Mouse (Mus musculus): Measurements from ENCODE around the gene Rasal2. TPM values are rescaled to one million over a fixed set of nuclear protein-coding genes. Genes with fewer than 3 reads are reported as not detected.

Rasal2 gene
- total and polyA plus RNA-seq, 3 experiments: 1.5 to 2.6 (median 1.7) TPM

DNA sequence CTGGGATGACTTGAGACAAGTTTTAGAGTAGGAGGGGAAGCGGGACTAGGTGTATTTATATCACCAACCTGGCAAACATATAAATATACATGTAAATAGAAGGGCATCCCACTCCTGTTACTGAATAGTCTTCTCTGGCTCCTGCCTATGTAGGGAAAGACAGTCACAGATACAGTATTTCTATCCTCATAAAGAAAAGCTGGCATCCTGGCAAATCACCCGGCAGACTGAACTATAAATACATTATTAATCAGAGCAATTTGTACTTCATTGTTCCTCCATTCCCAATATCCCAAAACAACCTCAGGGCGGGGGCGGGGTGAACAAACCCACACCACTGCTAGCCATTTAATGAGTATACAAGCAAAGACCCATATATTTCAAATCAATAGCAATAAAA, 26.7 kb upstream of the Rasal2 start:
- Histone ChIP-seq H3K27ac (ENCODE audit: insufficient read depth, low read depth) (no peak overlapping the region), H3K9me3 (replicated peaks; ENCODE audit: low read length) (no peaks in the 10 kb centered on the region), H3K27me3 (replicated peaks) (no peaks in the 10 kb centered on the region), H3K9ac (ENCODE audit: insufficient read depth, low read depth) (no peak overlapping the region), H3K36me3 (replicated peaks in 1 of 2; ENCODE audit: control insufficient read depth in 1 of 2, insufficient read depth in 1 of 2, low read length in 1 of 2) (no peaks in the 10 kb centered on the region), H3K79me2 (replicated peaks; ENCODE audit: control insufficient read depth, extremely low read depth, insufficient read depth, poor library complexity, severe bottlenecking) (no peaks in the 10 kb centered on the region), H3K4me3 (replicated peaks in 1 of 3; ENCODE audit: low read depth in 2 of 3, low read length in 2 of 3, poor library complexity in 1 of 3) (no peak overlapping the region), H3K4me2 (ENCODE audit: insufficient read depth, low read depth, poor library complexity, severe bottlenecking) (peak overlapping the region; percentile 96; the same call in 1 of the 2 replicates), H3K4me1 (ENCODE audit: control insufficient read depth in 1 of 2, insufficient read depth in 2 of 2) (peaks cover 13 to 34% of the 10 kb centered on the region in 2 experiments; a peak in 3 of 4 replicates)
- no peak for TF ChIP-seq TCF12 (IDR thresholded peaks at IDR 0.05; ENCODE audit: low read depth, low read length)
- no peak for TF ChIP-seq ZNF384 (IDR thresholded peaks at IDR 0.05; ENCODE audit: low read depth, low read length)
- TF ChIP-seq CHD1 (IDR thresholded peaks at IDR 0.05; ENCODE audit: low read depth, low read length): no peak
- TF ChIP-seq MAX (IDR thresholded peaks at IDR 0.05; ENCODE audit: low read length): no peak
- no peak for TF ChIP-seq MYC (IDR thresholded peaks at IDR 0.05; ENCODE audit: low read depth, low read length)
- no peak for TF ChIP-seq BHLHE40 (IDR thresholded peaks at IDR 0.05; ENCODE audit: low read depth, low read length)
- no peak for TF ChIP-seq USF1 (IDR thresholded peaks at IDR 0.05; ENCODE audit: low read depth, low read length)
- TF ChIP-seq MAZ (IDR thresholded peaks at IDR 0.05; ENCODE audit: low read depth, low read length): no peak
- no peak for TF ChIP-seq MEF2A (IDR thresholded peaks at IDR 0.05; ENCODE audit: borderline replicate concordance, low read depth, low read length)
- no peak for TF ChIP-seq USF2 (conservative IDR thresholded peaks at IDR 0.05; ENCODE audit: low read depth, low read length)
- TF ChIP-seq GABPA (IDR thresholded peaks at IDR 0.05; ENCODE audit: insufficient replicate concordance, low read depth, low read length): no peak
- TF ChIP-seq UBTF (IDR thresholded peaks at IDR 0.05; ENCODE audit: low read depth, low read length): no peak
- no peak for DNase-seq (ENCODE audit: extremely low read depth)
- dilution Hi-C loops (cut with MboI; ENCODE audit: extremely low pct_ligation_motif_present, extremely low pct_unique_long_range_greater_than_20kb, low sequenced_read_pairs): no loop called here
- in situ Hi-C loops (cut with MboI; ENCODE audit: low pct_ligation_motif_present, low pct_unique_long_range_greater_than_20kb, low sequenced_read_pairs): loop anchor here (10.0 kb wide), 1 partner anchor 124 kb away; no protein-coding TSS in a partner anchor

GRCm38 (mm10) chr1:157438290-157438689, 25.9 kb upstream of the Rasal2 start:
- no peak overlapping the region for H3K27ac ChIP-seq (ENCODE audit: insufficient read depth, low read depth)
- TF ChIP-seq EP300 (IDR thresholded peaks at IDR 0.05; ENCODE audit: low read length): no peak
- no peak for DNase-seq (ENCODE audit: extremely low read depth)
- H3K4me1 ChIP-seq (ENCODE audit: control insufficient read depth in 1 of 2, insufficient read depth in 2 of 2): peaks cover 13 to 33% of the 10 kb centered on the region in 2 experiments; a peak in 3 of 4 replicates
- H3K36me3 ChIP-seq (replicated peaks in 1 of 2; ENCODE audit: control insufficient read depth in 1 of 2, insufficient read depth in 1 of 2, low read length in 1 of 2): no peaks in the 10 kb centered on the region
- no peaks in the 10 kb centered on the region for H3K9me3 ChIP-seq (replicated peaks; ENCODE audit: low read length)
- H3K27me3 ChIP-seq (replicated peaks): no peaks in the 10 kb centered on the region
- no peak overlapping the region for H3K4me2 ChIP-seq (ENCODE audit: insufficient read depth, low read depth, poor library complexity, severe bottlenecking)
- H3K9ac ChIP-seq (ENCODE audit: insufficient read depth, low read depth): no peak overlapping the region
- dilution Hi-C loops (cut with MboI; ENCODE audit: extremely low pct_ligation_motif_present, extremely low pct_unique_long_range_greater_than_20kb, low sequenced_read_pairs) (no loop called here), in situ Hi-C loops (cut with MboI; ENCODE audit: low pct_ligation_motif_present, low pct_unique_long_range_greater_than_20kb, low sequenced_read_pairs) (loop anchor here (10.0 kb wide), 1 partner anchor 123 kb away; no protein-coding TSS in a partner anchor)
- H3K79me2 ChIP-seq (replicated peaks; ENCODE audit: control insufficient read depth, extremely low read depth, insufficient read depth, poor library complexity, severe bottlenecking): no peaks in the 10 kb centered on the region
- no peak overlapping the region for H3K4me3 ChIP-seq (replicated peaks in 1 of 3; ENCODE audit: low read depth in 2 of 3, low read length in 2 of 3, poor library complexity in 1 of 3)

DNA sequence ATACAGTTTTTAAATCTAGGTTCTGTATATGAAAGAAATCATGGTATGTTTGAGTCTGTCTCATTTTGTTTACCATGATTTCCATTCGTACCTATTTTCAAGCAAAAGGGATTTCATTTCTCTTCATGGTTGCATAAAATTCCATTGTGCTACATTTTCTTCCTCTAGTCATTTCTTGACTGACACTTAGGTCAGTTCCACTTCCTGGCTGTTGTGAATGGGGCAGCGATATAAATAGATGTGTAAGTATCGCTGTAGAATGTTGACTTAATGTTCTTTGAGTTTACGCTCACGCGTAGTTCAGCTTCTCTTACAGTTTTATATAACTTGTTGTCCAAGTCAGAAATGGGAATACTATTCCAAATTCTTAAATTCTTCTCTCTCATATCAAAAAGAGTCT, 23.5 kb upstream of the Rasal2 start:
- dilution Hi-C loops (cut with MboI; ENCODE audit: extremely low pct_ligation_motif_present, extremely low pct_unique_long_range_greater_than_20kb, low sequenced_read_pairs): no loop called here
- in situ Hi-C loops (cut with MboI; ENCODE audit: low pct_ligation_motif_present, low pct_unique_long_range_greater_than_20kb, low sequenced_read_pairs): loop anchor here (10.0 kb wide), 1 partner anchor 121 kb away; no protein-coding TSS in a partner anchor
- DNase-seq (ENCODE audit: extremely low read depth): no peak

More for the DNA sequence above, 23.5 kb upstream of the Rasal2 start:
- peak; percentile 36; the same call in 1 of the 2 replicates for TF ChIP-seq EP300 (IDR thresholded peaks at IDR 0.05; ENCODE audit: low read length)
- peak; percentile 42 for TF ChIP-seq JUN (IDR thresholded peaks at IDR 0.05; ENCODE audit: insufficient read depth, low read depth, low read length)
- TF ChIP-seq RAD21 (IDR thresholded peaks at IDR 0.05; ENCODE audit: low read depth, low read length): no peak
- TF ChIP-seq POLR2AphosphoS2 (IDR thresholded peaks at IDR 0.05; ENCODE audit: low read depth, low read length): no peak
- TF ChIP-seq IRF4 (IDR thresholded peaks at IDR 0.05; ENCODE audit: low read depth, low read length): peak; percentile 64; the same call in 1 of the 2 replicates
- 0 out of 2 replicates have a peak, but pooled peaks have one; percentile 55 for TF ChIP-seq JUND (conservative IDR thresholded peaks at IDR 0.05; ENCODE audit: low read depth, low read length)
- 0 out of 2 replicates have a peak, but pooled peaks have one; percentile 52 for TF ChIP-seq MEF2A (IDR thresholded peaks at IDR 0.05; ENCODE audit: borderline replicate concordance, low read depth, low read length)
- no peak for TF ChIP-seq HCFC1 (IDR thresholded peaks at IDR 0.05; ENCODE audit: low read depth, low read length)
- Histone ChIP-seq H3K4me2 (ENCODE audit: insufficient read depth, low read depth, poor library complexity, severe bottlenecking) (no peak overlapping the region), H3K9ac (ENCODE audit: insufficient read depth, low read depth) (no peak overlapping the region), H3K9me3 (replicated peaks; ENCODE audit: low read length) (no peaks in the 10 kb centered on the region), H3K79me2 (replicated peaks; ENCODE audit: control insufficient read depth, extremely low read depth, insufficient read depth, poor library complexity, severe bottlenecking) (no peaks in the 10 kb centered on the region), H3K27ac (ENCODE audit: insufficient read depth, low read depth) (no peak overlapping the region), H3K4me3 (replicated peaks in 1 of 3; ENCODE audit: low read depth in 2 of 3, low read length in 2 of 3, poor library complexity in 1 of 3) (no peak overlapping the region), H3K4me1 (ENCODE audit: control insufficient read depth in 1 of 2, insufficient read depth in 2 of 2) (peaks cover 13 to 32% of the 10 kb centered on the region in 2 experiments; a peak in 3 of 4 replicates), H3K36me3 (replicated peaks in 1 of 2; ENCODE audit: control insufficient read depth in 1 of 2, insufficient read depth in 1 of 2, low read length in 1 of 2) (no peaks in the 10 kb centered on the region), H3K27me3 (replicated peaks) (no peaks in the 10 kb centered on the region)

Measured in CH12.LX (cell line).